Mouse (Mus musculus) urinary bladder, postnatal 25 days (tissue): Measurements from ENCODE around the gene Cdk2ap1.
"Not testable (repeated sequence)": the region's sequence is repeated elsewhere in the genome, so short reads cannot be mapped to it uniquely, and the experiment has no call there.

Source experiments
- DNase-seq: peaks from one replicate; pipeline ENCODE4 v3.0.0; 2022; ENCODE audit warnings: low spot score

The Cdk2ap1 gene

DNA sequence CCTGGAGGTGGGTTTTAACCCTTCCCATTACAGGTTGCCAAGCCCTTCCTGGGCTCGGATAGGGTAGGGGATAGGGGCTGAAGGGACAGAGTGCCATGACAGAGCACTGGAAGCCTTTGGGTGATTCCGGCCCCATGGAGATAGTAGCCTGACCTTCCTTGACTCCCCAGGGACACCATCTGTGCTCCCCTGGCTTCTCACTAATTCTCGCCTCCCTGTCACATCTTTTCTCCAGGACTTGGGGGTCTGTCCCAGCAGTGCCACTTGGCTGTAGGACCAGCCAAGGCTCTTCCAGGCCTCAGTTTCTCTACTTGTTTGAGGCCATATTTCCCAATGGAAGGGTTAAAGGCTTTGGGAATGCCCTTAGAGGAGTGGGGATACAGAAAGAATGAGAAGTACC lies 11.3 kb downstream of the Cdk2ap1 start:
- no peak for DNase-seq

DNA sequence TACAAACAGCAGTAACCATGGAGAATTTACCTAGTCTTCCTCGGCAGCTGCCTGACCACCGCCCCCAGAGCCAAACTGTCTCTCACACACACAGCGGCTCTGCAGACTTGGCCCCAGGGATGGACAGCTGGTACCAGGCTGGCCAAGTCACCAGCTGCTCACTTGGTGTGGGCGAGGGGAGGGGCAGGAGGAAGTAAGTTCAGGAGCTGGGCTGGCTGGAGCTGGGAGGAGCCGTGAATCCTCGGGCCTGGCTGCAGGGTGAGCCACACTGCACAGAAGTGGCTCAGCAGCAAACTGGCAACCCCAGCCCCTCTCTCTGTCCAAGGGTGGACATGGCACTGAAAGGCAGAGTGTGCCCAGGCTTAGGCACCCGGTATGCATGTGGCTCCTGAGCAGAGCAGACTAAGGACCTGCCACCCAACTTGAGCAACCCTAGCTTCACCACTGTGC lies 11.7 kb downstream of the Cdk2ap1 start:
- DNase-seq: no peak

DNA sequence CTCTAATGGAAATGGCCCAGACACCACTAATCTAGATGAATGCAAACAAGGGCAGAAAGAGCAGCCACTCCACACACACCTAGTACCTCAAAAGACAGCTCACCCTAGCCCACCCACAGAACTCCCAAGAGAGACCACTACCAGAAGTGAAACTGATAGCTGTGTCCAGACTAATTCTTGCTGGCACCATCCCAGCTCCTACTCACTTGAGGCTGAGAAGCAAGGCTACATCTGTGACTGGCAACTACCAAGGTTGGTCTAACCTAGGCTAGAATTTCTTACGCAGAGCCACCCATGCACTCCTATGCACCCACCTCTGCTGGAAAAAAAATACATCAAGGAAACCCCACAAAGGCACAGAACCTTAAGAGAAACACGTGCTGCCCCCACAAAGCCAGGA lies 12.5 kb downstream of the Cdk2ap1 start:
- DNase-seq: no peak

DNA sequence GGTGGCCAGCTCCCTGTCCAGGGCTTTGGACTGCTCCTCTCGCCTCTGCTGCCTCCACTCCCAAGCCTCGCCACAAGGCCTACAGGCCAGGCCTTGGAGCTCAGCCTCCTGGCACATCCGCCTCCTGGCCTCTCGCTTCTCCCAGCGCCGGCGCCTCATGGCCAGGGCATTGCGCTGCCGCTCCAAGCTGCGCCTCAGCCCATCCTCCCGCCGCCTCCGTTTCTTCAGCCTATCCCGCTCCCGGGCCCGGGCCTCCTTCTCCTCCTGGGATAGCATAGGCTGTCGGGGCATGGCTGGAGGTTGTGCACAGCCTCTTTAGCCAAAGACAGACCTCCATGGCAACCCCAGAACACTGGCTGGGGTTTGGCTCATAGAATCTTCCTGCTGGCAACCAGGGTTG lies 13.7 kb downstream of the Cdk2ap1 start:
- DNase-seq: no peak

DNA sequence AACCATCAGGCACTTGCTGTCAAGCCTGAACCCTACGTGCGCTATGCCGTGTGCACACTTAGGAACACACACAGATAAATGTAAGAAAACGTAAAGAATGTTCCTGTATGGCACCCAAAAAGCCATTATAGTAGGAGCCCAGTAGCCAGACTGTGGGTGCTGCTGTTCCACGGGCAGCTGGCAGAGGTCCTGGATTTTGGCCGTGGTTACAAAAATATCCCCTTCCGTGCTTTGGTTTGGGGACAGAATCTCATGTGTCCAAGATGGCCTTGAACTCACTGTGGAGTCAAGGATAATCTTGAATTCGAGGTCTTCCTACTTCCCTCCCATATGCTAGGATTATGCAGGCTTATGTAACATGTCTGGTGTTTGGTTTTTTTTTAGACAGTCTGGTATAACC lies 20.0 kb downstream of the Cdk2ap1 start:
- DNase-seq: no peak

DNA sequence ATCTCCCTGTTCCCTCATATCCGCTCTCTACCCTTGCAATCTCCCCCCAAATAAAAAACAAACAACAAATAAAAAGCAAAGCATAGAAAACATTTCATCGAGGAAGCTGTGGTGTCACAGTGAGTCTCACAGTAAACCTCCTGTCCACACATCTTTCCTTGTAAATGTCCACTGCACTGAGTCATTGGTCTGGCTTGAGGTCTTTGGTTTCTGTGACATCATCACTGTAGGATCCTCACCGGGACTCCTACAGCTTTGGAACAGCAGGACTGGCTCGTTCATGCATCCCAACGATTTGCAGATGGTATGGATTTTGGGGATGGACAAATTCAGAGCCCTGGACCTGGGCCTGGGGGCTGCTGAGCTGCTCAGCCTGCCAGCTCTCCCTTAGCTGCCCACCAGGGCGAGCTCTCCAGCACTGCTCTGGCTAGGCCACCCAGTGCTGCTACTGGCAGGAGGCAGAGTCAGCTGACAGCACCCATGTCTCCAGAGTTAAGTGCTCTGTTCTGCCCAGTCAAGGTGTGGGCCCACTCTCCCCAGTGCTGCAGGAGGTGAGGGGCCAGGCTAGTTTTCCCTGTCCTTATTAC lies 21.0 kb downstream of the Cdk2ap1 start:
- not testable (repeated sequence) for DNase-seq

DNA sequence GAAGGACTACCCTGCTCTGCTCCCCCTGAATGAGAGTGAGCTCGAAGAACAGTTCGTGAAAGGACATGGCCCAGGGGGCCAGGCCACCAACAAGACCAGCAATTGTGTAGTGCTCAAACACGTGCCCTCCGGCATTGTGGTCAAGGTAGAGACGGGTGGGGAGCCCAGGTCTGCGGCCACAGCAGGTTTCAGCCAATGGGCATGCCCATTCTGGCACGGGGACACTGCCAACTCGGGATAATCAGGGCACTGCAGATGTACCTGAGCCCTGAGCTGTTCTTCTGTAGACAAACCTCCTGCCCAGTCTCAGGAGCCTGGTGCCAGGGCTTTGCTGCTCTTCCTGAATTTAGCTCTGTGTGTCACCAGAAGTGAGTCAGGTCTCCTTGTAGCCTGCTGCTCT lies 24.1 kb downstream of the Cdk2ap1 start:
- no peak for DNase-seq

DNA sequence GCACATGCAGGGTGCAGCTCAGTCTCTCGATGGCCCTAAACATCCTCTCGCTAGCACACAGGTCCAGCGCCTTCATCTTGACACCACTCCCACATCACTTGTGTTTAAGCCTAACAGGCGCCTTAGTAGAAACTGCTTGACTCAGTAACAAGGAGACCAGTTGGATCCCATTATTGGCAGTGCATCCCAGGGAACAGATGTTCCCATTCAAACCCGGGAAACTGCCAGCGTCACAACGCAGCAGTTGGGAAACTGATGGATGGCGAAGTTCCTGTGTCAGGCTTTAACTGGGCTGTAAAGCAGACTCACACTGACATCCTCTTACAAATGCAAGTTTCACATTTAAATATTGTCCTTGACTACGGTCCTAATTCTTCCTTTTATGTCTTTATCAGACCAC lies 25.0 kb downstream of the Cdk2ap1 start:
- DNase-seq: no peak

DNA sequence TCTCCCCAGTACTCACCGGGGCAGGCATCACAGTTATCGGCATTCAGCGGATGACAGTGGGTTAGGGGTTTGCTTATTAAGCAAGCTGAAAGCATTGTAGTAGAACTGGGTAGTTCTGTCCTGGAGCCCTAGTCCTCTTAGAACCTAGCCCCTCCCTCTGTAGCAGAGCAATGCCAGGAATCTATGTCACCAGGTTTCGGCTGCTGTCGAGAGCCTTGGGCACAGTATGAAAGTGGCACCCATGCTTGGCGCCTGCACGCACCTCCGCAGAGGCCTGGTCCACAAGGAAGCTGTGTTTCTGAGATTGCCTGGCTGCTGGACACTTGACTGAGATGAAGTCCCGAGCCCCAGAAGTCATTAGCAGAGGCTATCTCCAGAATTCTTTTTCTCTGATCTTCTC lies 25.8 kb downstream of the Cdk2ap1 start:
- no peak for DNase-seq

DNA sequence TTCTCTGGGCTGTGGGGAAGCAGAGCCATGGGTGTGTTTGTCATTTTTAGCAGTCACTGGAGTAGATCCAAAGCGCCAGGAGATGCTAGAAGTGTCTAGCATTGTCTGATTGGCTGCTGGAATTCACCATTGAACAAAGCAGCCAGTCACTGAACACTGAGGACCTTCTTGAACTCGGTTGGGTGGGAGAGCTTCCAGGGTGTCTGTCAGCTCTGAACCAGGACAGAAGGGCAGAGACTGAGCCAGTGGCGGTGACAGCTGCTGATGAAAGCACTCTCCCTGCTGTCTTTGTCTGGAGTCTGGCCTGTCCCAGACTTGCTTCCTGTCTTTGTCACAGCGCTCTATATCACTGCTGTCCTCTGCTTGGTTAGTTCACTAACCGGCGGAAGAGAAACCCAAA lies 28.5 kb downstream of the Cdk2ap1 start:
- DNase-seq: no peak

DNA sequence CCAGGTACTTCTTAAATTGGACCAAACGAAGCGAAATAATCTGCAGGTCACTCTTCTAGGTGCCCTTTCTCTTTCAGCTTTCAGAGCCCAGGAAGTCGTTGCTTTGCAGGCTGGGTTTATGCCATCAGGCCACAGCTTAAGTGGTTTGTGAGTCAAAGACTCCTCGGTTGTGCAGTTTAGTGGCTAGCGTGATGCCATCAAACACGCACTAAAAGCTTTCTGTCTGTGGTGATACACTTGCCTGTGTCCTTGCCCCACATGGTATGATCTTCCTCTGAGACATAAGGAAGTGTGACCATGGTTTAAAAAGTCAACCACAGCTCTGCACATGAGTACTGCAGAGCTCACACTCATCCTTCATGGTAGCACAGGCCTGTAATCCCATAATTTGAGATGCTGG lies 32.8 kb downstream of the Cdk2ap1 start:
- no peak for DNase-seq

DNA sequence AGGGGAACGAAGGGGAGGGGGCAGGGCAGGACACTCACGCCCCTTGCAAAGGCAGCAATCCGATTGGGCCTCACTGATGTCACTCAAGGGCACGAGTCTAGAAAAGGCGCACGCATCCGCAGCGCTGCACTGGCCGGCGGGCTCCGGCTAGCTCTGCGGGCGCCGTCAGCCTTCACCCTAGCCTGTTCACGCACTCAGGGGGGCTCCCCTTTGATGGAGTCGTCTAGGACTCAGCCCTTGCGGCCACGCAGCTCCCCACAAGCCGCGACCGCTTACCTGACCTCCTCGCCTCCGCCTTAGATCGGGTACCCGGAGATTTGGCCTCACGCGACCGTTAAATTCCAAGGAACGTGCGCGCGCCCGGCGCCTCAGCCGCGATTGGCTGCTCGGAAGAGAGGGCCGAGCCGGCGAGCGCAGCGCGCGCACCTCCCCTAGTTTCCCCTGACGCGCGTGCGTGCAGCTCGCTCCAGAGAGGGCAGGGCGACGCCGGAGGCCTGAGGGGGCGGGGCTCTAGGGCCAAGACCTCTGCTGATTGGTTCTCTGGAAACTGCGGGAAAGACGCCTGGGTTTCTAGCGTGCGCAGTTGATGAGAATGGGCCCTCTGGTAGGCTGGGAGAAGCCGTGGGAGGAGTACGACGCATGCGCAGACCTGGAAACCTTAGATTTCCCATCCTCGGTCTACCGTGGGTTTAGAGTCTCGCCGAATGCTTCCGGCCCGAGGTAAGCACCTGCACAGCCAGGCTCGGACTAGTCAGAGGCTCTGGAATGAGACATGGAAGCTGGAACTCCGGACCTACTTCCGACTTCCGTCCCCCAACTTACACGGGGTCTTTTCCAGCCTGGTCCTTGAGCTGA lies 35.1 kb downstream of the Cdk2ap1 start, which contains the start of the genes Mphosph9 and 2810006K23Rik:
Mphosph9 (minus strand) TSS at position 463 of the 855 bp plus-strand sequence.
2810006K23Rik (plus strand) TSS at position 580 of the 855 bp plus-strand sequence.
- peak; percentile 99 for DNase-seq

DNA sequence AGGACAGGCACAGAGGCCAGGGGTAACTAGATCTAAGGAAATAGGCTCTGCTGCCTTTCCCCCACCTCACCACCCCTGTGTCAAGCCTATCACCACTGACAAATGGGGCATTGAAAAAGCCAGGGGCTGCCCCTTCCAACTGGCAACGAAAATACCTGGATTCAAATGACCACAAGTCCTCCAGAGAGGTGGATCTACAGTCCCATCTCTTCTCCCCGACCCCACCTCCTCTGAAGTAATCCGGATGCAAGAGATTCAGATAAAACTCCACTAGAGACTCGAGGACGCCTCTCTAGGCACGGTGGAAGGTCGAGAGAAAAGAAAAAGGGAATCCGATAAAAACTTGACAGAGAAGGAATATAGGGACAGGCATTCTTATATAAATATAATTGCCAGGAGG lies 36.1 kb downstream of the Cdk2ap1 start:
- no peak for DNase-seq

DNA sequence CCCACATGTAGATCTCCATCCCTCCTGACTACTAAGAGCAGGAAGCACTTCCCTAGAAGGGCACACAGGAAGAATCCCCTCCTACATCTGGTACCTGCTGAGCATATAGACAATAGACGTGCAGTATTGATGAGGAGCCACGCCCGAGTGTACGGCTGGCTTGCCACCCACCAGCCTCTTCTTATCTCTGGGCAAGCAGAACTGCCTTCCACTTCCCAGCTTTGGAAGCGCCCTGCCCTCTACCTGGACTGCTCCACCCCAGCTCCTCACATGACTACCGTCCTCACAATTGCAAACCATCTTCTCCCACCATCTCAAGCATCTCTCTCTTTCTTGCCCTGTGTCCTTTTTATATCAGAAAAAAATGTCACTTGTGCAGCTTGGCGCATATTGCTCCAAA lies 45.2 kb downstream of the Cdk2ap1 start:
- DNase-seq: no peak

DNA sequence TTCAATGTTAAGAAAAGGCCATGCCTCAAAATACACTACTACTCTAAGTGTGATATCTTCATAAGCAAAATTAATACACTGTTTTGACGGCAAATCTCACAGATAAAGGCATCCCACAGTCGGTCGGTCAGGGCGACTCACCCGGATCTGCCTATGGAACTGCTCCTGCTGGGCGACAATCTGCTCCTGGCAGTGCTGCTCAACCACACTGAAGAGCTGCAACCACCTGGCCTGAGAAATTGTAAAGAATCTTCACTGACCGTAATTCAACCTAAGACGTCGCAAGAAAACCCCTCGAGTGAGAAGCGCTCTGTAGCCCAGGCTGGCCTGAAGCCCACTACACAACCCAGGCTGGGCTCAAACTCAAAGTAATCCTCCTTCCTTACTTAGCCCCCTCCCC lies 46.9 kb downstream of the Cdk2ap1 start:
- DNase-seq: no peak

DNA sequence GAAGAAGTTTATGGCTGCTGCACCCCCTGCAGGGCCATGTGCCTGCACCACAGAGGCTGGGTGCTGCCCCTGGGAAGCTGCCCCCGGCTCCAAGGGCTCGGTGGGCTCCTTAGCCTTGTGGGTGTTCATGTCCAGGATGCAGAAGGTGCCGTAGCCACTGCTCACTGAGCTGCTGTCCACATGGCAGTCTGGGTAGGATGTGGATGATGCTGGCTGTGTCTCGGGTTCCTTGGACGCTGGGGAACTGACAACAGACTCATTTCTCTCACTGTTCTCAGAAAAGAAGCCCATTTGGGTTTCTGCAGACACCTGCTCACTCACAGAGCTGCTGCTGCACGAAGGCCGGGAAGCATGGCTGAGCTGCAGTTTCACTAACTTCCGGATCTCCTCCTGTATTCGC lies 47.4 kb downstream of the Cdk2ap1 start:
- DNase-seq: no peak

DNA sequence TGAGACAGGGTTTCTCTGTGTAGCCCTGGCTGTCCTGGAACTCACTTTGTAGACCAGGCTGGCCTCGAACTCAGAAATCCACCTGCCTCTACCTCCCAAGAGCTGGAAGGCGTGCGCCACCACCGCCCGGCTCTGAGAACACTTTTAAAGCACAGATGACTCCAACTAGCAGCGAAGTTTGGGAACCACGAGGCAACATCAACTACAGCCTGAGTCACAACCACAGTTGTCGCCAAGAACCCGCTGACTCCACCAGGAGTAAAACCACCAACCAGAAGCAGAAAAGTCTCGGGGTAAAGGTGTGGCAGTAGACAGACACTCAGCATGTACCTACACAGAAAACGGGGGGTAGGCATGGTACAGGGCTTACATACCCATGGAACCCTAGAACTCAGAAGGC lies 52.8 kb downstream of the Cdk2ap1 start:
- no peak for DNase-seq

DNA sequence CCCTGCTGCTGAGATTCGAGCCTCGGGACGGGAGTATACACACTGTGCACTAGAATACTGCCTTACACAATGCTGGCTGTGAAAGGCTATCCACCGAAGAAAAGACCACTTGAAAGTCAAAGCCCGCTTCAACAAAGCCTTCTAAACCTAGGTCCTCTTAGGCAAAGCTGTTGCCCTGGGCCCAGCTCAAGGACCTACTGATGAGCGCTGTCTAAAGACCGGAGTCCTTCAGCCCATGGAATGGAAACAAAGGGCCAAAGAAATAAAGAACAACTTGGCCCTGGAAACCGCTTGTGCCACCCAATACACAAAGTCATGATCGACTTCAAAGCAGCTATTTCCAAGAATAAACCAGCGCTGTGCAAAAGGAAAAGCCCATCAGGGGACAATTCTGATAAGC lies 53.7 kb downstream of the Cdk2ap1 start:
- DNase-seq: no peak

DNA sequence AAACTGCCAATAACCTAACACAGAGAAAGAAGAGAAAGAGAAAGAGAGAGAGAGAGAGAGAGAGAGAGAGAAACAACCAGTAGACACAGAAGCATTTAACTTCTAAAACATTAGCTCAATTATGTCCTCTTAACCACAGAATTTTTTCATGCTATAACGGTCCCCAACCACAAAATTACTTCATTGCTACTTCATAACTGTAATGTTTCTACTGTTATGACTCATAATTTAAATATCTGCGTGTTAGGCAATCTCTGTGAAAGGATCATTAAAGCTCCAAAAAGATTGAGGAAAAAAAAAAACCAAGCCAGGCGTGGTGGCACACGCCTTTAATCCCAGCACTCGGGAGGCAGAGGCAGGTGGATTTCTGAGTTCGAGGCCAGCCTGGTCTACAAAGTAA lies 60.0 kb downstream of the Cdk2ap1 start:
- DNase-seq: not testable (repeated sequence)

DNA sequence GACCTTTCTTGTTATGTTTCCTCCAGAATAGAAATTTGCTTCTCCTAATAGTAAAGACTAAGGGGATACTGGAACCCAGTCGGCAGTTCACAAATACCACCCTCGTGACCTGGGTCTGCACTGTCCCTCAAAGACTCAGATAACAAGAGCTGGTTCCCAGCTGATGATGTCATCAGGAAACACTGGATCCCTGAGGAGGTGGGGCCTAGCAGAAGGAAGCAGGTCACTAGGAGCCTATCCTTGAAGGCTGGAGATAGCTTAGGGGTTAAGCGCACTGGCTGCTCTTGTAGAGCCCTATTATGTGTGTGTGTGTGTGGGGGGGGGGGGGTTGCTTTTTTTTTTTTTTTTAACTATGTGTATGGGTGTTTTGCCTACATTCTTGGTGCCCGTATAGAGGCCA lies 62.8 kb downstream of the Cdk2ap1 start:
- DNase-seq: no peak

DNA sequence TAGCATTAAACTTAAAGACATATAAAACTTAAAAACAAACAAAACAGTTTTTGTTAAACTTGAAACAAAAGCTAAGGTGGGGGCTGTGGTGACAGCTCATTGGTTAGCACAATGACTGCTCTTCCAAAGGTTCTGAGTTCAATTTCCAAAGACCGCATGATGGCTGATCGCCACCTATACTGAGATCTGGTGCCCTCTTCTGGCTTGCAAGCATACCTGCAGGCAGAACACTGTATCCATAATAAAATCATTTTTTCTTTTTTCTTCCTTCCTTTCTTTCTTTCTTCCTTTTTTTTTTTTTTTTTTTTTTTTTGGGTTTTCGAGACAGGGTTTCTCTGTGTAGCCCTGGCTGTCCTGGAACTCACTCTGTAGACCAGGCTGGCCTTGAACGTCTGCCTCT lies 63.6 kb downstream of the Cdk2ap1 start:
- peak; percentile 14 for DNase-seq

DNA sequence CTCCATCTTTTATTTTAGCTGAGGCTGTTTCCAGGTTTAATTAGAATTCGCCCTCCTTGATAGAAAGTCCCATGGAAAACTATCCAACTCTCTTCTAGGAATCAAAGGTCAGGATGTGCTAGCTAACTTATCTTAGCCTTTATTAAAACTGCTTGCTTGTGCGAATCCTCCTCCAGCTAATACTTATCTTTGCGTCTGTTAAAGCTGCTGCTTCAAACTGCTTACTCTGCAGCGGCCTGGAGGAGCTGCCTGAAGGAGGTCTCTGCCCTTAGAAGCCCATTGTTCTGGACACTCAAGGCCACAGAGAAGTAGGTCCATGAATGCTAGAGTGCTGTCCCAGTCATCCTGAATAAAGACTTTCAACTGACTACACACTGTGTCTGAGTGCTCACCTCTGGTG lies 66.4 kb downstream of the Cdk2ap1 start:
- DNase-seq: no peak
